Mouse (Mus musculus): ENCODE results near the gene Lgals2. TPM values are rescaled to one million over a fixed set of nuclear protein-coding genes. Genes with fewer than 3 reads are reported as not detected.
"Not testable (repeated sequence)": the region's sequence is repeated elsewhere in the genome, so short reads cannot be mapped to it uniquely, and the experiment has no call there.

Gene Lgals2
- polyA plus RNA-seq, 1 experiment: 2.8 TPM

- H3K36me3 ChIP-seq (ENCODE audit: control insufficient read depth, insufficient read depth, low read length): peaks cover 2% of the 10 kb centered on the region
- TF ChIP-seq POLR2A (IDR thresholded peaks at IDR 0.05; ENCODE audit: control insufficient read depth, low read depth, low read length): no peak
- TF ChIP-seq CTCF (IDR thresholded peaks at IDR 0.05; ENCODE audit: control insufficient read depth, insufficient read depth, insufficient replicate concordance, low read depth, low read length): no peak
- H3K27ac ChIP-seq (ENCODE audit: control insufficient read depth, insufficient read depth, low read depth, low read length): no peak overlapping the region
- no peaks in the 10 kb centered on the region for H3K27me3 ChIP-seq (ENCODE audit: control insufficient read depth, insufficient read depth, low read length)
- H3K4me3 ChIP-seq (ENCODE audit: control insufficient read depth, low read depth, low read length): no peak overlapping the region
- peaks cover 6% of the 10 kb centered on the region for H3K4me1 ChIP-seq (ENCODE audit: control insufficient read depth, insufficient read depth, low read length)
Observed at GRCm38 (mm10) chr15:78881828-78882227, 26.5 kb upstream of the Lgals2 start.

- Histone ChIP-seq H3K4me3 (ENCODE audit: control insufficient read depth, low read depth, low read length) (no peak overlapping the region), H3K36me3 (ENCODE audit: control insufficient read depth, insufficient read depth, low read length) (peaks cover 2% of the 10 kb centered on the region; the same call in 1 of the 2 replicates), H3K27me3 (ENCODE audit: control insufficient read depth, insufficient read depth, low read length) (no peaks in the 10 kb centered on the region), H3K27ac (ENCODE audit: control insufficient read depth, insufficient read depth, low read depth, low read length) (no peak overlapping the region), H3K4me1 (ENCODE audit: control insufficient read depth, insufficient read depth, low read length) (peaks cover 10% of the 10 kb centered on the region)
- TF ChIP-seq CTCF (IDR thresholded peaks at IDR 0.05; ENCODE audit: control insufficient read depth, insufficient read depth, insufficient replicate concordance, low read depth, low read length): no peak
- no peak for TF ChIP-seq POLR2A (IDR thresholded peaks at IDR 0.05; ENCODE audit: control insufficient read depth, low read depth, low read length)
Observed at GRCm38 (mm10) chr15:78880432-78880831, 25.1 kb upstream of the Lgals2 start.

- H3K27me3 ChIP-seq (ENCODE audit: control insufficient read depth, insufficient read depth, low read length); H3K4me3 ChIP-seq (ENCODE audit: control insufficient read depth, low read depth, low read length); H3K36me3 ChIP-seq (ENCODE audit: control insufficient read depth, insufficient read depth, low read length); H3K27ac ChIP-seq (ENCODE audit: control insufficient read depth, insufficient read depth, low read depth, low read length): not testable (repeated sequence)
- peaks cover 10% of the 10 kb centered on the region for H3K4me1 ChIP-seq (ENCODE audit: control insufficient read depth, insufficient read depth, low read length)
Observed at GRCm38 (mm10) chr15:78878792-78879516, 23.6 kb upstream of the Lgals2 start.

GRCm38 (mm10) chr15:78877810-78878390 lies 22.6 kb upstream of the Lgals2 start:
- H3K36me3 ChIP-seq (ENCODE audit: control insufficient read depth, insufficient read depth, low read length): no peaks in the 10 kb centered on the region; the same call in 1 of the 2 replicates
- H3K27me3 ChIP-seq (ENCODE audit: control insufficient read depth, insufficient read depth, low read length): no peaks in the 10 kb centered on the region
- H3K27ac ChIP-seq (ENCODE audit: control insufficient read depth, insufficient read depth, low read depth, low read length): peak overlapping the region; percentile 73
- peaks cover 10% of the 10 kb centered on the region for H3K4me1 ChIP-seq (ENCODE audit: control insufficient read depth, insufficient read depth, low read length)
- no peak for TF ChIP-seq CTCF (IDR thresholded peaks at IDR 0.05; ENCODE audit: control insufficient read depth, insufficient read depth, insufficient replicate concordance, low read depth, low read length)
- 0 out of 2 replicates have a peak, but pooled peaks have one; percentile 1 for TF ChIP-seq POLR2A (IDR thresholded peaks at IDR 0.05; ENCODE audit: control insufficient read depth, low read depth, low read length)
- peak overlapping the region; percentile 83 for H3K4me3 ChIP-seq (ENCODE audit: control insufficient read depth, low read depth, low read length)

- TF ChIP-seq POLR2A (IDR thresholded peaks at IDR 0.05; ENCODE audit: control insufficient read depth, low read depth, low read length): peak; percentile 62; the same call in 1 of the 2 replicates
- TF ChIP-seq CTCF (IDR thresholded peaks at IDR 0.05; ENCODE audit: control insufficient read depth, insufficient read depth, insufficient replicate concordance, low read depth, low read length): no peak
- H3K4me3 ChIP-seq (ENCODE audit: control insufficient read depth, low read depth, low read length): peak within 1 kb of the TSS; percentile 83
- peak within 1 kb of the TSS; percentile 80 for H3K27ac ChIP-seq (ENCODE audit: control insufficient read depth, insufficient read depth, low read depth, low read length)
- H3K27me3 ChIP-seq (ENCODE audit: control insufficient read depth, insufficient read depth, low read length): no peaks in the 10 kb centered on the region
- peaks cover 10% of the 10 kb centered on the region for H3K4me1 ChIP-seq (ENCODE audit: control insufficient read depth, insufficient read depth, low read length)
- H3K36me3 ChIP-seq (ENCODE audit: control insufficient read depth, insufficient read depth, low read length): no peaks in the 10 kb centered on the region
Observed at GRCm38 (mm10) chr15:78876991-78877809, 21.9 kb upstream of the Lgals2 start, which contains the start of gene Gga1. Gga1 (plus strand) TSS chr15:78877190.

- H3K36me3 ChIP-seq (ENCODE audit: control insufficient read depth, insufficient read depth, low read length): no peaks in the 10 kb centered on the region
- peak overlapping the region; percentile 83; the same call in 1 of the 2 replicates for H3K4me3 ChIP-seq (ENCODE audit: control insufficient read depth, low read depth, low read length)
- TF ChIP-seq POLR2A (IDR thresholded peaks at IDR 0.05; ENCODE audit: control insufficient read depth, low read depth, low read length) (no peak), CTCF (IDR thresholded peaks at IDR 0.05; ENCODE audit: control insufficient read depth, insufficient read depth, insufficient replicate concordance, low read depth, low read length) (peak; percentile 56; the same call in 1 of the 2 replicates)
- H3K4me1 ChIP-seq (ENCODE audit: control insufficient read depth, insufficient read depth, low read length): peaks cover 10% of the 10 kb centered on the region
- peak overlapping the region; percentile 80 for H3K27ac ChIP-seq (ENCODE audit: control insufficient read depth, insufficient read depth, low read depth, low read length)
- H3K27me3 ChIP-seq (ENCODE audit: control insufficient read depth, insufficient read depth, low read length): no peaks in the 10 kb centered on the region
Observed at GRCm38 (mm10) chr15:78876258-78876696, 20.9 kb upstream of the Lgals2 start.

GRCm38 (mm10) chr15:78875537-78875936 lies 20.2 kb upstream of the Lgals2 start:
- no peaks in the 10 kb centered on the region for H3K27me3 ChIP-seq (ENCODE audit: control insufficient read depth, insufficient read depth, low read length)
- H3K4me1 ChIP-seq (ENCODE audit: control insufficient read depth, insufficient read depth, low read length): peaks cover 10% of the 10 kb centered on the region
- no peak overlapping the region for H3K4me3 ChIP-seq (ENCODE audit: control insufficient read depth, low read depth, low read length)
- H3K27ac ChIP-seq (ENCODE audit: control insufficient read depth, insufficient read depth, low read depth, low read length): no peak overlapping the region
- no peak for TF ChIP-seq POLR2A (IDR thresholded peaks at IDR 0.05; ENCODE audit: control insufficient read depth, low read depth, low read length)
- no peak for TF ChIP-seq CTCF (IDR thresholded peaks at IDR 0.05; ENCODE audit: control insufficient read depth, insufficient read depth, insufficient replicate concordance, low read depth, low read length)
- H3K36me3 ChIP-seq (ENCODE audit: control insufficient read depth, insufficient read depth, low read length): no peaks in the 10 kb centered on the region

Measured in testis, adult 2 months (tissue).